Mouse (Mus musculus) thymus, postnatal 4 days (tissue): Measurements from ENCODE around the gene Mpped2.

Experiments used
- DNase-seq: peaks from one replicate; pipeline ENCODE4 v3.0.0; 2021

Gene Mpped2

DNA sequence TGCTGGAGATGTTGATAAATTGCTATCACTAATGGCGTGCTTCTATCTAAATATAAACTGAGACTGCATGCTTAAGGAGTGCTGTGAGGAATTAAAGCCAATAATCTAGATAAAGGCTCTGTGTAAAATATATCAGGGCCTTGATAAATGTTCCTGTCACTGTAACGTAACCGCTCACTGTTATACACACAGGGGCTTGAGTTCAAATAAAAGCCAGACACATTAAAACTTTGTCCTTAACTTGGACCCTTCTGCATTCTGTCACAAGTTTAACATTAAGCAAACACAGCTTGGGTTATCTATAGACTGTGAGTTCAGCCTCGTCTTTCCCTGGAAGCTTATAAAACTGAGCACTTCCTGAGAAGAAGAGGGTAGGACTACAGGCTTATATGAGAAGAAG is 164.6 kb downstream of the Mpped2 start:
- no peak for DNase-seq

DNA sequence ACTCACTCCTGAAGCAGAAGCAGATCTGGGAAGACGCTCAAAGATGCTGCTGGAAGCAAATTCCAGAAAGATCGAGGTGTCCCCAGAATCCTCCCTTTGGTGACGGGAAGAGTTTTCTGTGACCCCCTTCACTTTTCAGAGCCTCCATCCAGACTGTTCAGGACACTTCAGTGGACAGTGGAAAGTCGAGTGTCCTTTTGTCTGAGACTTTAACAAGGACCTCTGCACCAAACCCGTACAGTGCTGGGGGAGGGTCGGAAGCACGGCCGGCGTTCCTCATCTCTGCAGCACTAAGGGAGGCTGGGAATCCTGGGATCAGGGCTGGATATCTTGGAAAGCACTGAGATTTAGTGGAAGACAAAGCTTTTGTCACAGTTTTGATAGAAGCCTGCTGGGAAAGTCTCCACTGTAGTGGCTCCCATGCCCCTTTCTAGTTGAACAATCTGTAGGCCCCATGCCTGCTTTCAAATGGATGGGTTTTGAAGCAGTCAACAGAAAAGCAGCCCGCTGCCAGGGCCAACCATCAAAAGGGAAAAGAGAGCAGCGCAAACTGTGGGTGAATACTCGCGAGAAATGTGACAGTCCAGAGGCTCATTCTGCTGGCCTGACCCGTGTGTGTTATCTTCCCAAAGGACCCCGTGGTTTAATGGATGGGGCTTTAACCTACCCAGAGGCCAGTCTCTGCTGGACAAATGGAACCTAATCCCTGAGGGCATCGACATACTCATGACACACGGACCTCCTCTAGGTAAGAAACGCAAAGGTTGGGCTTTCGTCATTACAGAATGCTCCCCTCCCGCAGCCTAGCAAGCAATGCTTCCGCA is 168.0 kb downstream of the Mpped2 start:
- DNase-seq = no peak

DNA sequence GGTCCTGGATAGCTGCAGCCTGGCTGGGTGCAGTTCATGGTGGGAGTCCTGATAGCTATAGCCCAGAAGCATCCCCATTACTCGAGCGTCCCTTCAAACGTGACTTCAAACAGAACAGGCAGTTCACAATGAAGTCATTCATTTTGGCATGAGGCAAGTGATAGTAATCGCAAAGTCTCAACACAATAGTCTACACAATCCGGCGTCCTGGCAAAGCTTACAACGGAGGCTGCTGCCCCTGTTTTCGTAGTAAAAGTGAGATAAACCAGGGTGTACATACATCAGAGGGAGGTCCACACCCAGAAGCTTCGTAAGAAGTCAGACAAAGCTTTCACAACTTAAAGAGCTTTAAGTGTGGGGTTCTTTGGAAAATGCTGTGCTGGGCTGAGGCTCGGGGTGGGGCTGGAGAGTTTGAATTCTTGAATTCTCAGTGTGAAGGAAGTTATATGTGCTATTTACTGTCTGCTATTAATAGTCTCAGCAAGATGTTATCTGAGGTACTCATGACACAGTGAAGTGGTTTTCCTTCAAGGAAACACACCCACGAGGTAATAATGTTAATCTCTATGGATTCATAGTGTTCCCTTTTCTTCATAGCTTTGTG is 170.1 kb downstream of the Mpped2 start:
- no peak for DNase-seq

DNA sequence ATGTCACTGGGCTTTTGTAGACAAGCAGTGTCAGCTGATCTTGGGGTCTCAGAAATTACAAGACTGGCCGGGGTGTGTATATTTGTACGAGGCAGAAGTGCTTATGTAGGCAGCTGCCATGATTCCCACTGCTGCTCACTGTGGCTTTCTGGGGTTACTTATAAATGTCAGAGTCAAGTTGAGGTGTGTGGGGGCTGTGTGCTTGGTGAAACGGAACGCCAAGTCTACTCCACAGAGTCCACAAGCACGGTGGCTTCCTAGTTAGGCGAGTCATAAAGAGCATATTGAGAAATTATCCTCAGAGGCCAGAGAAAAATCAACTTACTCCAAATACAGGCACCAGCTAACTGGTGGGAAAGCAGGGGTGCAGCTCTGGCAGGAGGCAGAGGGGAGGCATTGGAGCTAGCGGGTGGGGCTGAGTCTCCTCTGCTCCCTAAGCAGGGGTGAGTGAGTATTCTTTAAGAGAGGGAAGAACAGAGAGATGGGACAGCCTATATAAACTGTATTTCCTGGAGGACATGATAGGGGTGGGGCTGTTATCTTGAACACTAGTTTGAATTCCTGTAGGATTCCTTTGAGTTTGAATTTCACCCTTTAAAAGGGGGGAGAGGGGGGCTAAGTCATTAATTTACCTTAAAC is 172.2 kb downstream of the Mpped2 start:
- DNase-seq = no peak

DNA sequence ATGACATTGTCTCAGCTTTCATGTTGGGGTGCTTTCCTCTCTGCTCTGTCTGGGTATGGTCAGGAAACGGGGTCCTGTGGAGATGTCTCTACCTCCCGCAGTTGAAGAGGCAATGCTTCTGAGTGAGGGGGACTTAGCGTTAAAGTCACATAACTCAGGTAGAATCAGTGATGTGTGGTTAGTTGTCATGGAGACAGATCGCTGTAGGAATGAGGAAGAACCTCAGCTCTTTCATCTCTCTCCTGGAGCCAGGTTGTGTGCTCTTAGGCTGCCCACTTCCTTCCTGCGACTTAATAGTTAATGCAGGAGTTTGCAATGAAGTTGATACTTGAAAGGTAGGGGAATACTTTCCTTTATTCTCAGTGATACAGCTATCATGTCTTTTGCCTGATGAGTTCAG is 173.2 kb downstream of the Mpped2 start:
- DNase-seq = no peak

DNA sequence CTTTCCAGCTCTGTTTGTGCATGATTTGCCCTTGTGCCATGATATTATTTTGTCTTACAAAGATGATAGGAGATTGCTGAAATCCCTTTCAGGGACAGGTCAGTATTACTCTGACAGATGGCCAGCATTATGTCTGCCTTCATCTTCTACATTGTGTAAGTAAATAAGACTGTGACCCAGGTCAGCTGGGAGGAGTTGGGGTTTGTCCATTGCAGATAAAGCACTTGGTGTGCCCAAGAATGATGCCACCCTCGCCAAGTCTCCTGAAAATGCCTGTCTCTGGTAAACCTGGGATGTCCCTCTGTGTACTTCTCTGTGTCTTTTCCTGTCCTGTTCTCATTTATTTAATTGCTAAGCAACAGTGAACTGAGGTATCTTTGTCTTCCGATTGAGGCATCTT is 177.8 kb downstream of the Mpped2 start:
- no peak for DNase-seq

DNA sequence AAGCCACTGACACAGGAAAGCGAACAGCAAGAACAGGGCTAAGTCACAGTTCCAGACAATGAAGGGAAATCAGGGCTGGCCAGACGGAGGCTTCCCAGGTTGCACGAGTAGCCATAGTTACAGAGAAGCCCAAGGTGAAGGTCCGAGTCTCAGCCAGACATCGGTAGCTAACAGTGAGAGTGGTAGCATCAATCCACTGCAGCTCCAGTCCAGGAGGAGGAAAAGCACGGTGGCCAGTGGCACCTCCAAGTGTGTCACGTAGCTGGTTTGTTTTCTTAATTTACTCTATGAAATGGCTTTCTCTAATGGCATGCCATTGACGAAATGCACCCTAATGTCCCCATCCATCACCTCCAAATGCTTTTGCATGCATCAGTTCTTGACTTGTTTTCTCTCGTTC is 180.1 kb downstream of the Mpped2 start:
- no peak for DNase-seq

DNA sequence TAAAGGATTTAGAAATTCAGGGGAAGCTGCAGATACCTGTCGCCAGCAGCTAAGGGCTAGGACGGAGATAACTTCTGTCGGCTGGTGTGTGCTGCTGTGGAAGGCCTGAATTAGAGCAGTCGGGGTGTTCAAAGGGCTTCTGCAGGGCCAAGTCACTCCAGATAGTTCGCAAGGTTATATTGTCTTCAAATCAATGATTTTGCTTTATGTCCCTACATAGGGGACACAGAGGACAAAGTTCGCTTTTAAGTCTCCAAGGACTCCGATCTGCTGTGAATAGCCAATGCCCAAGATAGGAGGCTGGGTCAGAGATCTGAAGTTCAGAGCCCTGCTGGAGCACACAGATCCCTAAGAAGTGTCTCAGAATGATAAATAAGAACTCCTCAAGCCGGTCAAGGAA is 190.3 kb downstream of the Mpped2 start:
- no peak for DNase-seq

DNA sequence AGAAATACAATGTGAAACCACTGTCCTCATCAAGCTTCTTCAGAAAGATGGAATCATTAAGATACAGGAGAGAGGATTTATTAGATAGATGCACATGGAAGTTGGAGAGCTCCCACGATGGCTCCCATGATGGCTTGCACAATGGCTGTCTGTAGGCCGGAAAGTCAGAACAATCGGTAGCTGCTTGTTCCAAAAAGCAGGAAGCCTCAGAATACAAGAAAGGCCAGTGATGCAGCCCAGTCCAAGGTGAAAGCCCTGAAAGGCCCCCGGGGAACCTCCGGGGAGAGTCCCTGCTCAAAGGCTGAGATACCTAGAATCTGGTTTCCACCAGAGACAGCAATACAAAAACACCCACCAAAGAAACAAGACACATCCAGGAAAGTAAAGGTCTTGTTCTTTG is 195.1 kb downstream of the Mpped2 start:
- DNase-seq = no peak

DNA sequence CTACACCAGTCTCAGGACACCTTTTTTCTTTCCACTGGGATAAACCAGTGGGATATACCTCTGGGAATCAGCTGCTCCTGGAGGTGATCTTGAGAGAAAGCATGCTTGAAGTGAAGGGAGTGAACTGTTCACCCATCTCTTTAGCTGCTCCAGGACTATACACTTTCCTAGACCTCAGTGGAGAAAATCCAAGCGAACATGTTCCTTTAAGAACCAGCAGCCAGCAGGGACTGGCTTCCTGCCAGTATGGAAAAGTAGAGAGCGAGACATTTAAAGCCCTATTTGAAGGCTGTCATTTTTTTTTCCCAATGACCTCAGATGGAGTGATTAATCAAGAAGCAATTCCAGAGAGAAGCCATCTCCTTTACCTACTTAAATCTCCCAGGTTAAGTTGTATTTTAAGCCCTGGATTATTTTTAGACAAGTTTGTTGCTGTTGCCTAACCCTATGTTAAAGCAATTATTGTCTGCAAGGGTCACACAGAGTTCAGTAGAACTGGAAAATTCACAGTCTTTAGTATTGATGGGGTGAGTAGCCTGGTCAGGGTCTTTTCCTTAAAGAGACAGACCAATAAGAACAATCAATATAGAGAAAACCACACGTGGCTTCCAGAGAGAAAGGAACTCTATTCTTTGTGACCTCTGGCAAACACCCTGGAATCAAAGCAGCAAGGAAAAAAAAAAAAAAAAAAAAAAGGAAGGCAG is 196.4 kb downstream of the Mpped2 start:
- no peak for DNase-seq

DNA sequence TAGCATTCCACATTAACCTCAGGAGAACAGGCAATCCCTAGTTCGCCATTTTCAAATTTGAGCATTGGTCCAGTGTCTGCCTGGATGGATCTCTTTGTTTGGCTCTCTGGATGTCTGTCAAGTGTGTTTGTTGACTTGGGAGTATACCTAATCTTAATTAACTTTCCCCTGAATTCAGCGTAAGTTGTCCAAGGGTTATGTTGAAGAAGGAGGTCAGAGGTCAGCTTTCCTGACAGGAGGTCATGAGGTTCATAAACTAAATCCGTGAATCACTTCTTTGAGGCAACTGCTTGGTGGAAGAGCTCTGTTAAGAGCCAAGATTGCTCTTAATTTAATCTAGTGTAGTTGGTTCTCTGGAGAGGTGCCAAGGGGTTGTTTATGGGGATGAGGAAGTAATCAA is 200.3 kb downstream of the Mpped2 start:
- DNase-seq = no peak

DNA sequence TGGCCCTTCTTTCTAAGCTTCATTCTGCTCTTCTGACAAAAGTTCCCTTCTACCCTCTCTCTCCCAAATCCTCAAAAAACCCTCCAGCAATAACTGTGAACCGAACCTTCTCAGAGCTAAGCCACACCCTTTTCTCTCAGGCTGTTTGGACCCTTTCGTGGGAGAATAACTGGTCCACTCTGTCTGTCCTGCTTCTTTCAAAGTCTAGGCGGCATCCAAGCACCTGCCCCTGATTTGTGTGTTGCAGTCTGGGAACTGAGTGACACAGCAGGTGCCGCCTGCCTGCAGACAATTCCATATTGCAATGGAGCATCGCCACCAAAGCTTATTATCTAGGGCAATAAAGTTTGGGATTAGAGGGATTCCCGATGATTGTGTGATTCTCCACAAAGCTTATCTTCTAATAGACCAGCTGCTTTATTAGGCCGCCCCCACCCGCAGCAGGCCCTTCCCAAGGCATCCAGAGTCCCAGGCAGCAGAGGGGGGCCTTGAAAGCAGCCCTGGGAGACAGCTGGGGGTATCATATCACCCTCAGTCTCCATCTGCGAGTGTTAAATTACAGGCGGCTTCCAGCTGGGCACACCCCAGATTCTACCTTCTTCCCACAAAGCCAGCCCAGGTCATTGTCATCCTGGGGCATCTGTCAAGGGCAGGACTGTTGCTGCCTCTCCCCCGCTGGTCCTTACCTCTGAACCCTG is 202.4 kb downstream of the Mpped2 start:
- DNase-seq = no peak

DNA sequence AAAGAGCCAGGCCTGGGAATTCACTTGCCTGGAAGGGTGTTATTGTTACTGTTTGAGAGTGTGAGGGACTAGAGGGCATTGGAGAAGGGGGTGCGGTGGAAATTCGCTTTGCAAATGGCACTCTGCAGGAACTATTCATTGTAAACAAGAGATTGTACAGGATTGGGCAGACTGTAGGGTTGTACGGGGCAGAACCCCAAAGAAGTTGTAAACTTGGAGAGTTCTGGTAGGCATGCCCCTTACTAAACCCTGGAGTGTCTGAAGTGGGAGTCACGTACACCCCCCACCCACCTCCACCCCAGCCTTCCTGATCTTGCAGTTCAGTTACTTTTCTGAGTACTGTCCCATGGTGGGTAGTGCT is 202.9 kb downstream of the Mpped2 start:
- no peak for DNase-seq

DNA sequence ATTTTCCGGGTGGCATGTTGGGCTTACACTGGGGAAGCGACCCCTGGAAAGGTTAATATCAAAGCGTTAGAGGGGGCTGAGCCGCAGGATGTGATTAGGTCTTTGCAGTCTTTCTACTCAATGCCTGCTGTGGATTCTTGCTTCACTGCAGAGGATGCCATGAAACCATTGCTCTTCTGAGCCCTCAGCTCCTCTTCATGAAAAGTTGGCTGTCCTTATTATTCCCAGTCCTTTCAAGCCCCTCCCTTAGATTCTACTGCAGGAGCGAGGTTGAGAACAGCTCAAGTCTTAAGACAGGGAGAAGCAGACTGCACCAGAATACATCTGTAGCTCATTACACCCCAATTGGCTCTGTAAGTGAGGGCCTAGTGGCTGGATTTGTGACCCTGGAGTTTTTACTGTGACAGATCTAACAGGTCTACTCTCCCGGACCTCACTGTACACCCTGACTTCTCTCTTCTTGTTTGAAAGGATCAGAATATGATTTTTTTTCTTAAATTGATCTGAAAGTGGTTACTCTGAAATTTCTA is 218.9 kb downstream of the Mpped2 start:
- DNase-seq = no peak
